Mouse (Mus musculus): ENCODE measurements around the gene Mettl7a3.

Mettl7a3 gene

DNA sequence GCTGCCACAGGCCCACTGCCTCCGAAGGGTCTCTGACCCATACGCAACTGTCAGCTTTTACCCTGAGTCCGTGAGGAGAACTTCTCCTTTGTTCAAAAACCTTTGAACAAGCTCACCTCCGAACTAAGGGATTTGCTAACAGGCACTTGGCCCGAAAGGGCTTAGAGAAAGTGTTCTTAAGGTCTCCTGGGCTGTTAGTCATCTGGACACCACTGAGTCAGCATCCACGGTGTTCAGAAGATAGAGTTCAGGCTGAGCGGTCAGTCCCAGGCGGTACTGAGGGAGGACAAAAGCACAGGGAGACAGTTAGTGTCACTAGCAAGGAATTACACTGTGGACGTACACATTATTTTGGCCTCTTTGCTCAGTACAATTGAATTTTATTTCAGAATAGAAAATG, 54.2 kb downstream of the Mettl7a3 start:
- DNase-seq: no peak
